Mouse (Mus musculus) lung, embryonic 14.5 days (tissue): Measurements from ENCODE around the gene Osbpl8. TPM values are rescaled to one million over a fixed set of nuclear protein-coding genes. Genes with fewer than 3 reads are reported as not detected.

ENCODE experiments used
- ATAC-seq: fragments of 200-750 bp; cut with Nextera tagmentation; 2 replicates; pipeline ENCODE4 v1.8.0; 2017; ENCODE audit warnings: mild to moderate bottlenecking, moderate TSS enrichment, moderate library complexity; ENCODE audit not compliant: insufficient read depth
- DNase-seq: peaks from one replicate; pipeline ENCODE4 v3.0.0-alpha.2; 2015
- H3K27ac ChIP-seq: fragments of 300-500 bp; sonication (generic); 2 replicates; pipeline ENCODE4 v1.5.1; 2014; ENCODE audit warnings: low read depth, mild to moderate bottlenecking, moderate library complexity
- H3K27me3 ChIP-seq: fragments of 300-500 bp; sonication (generic); 2 replicates; pipeline ENCODE4 v1.6.1; 2014; ENCODE audit warnings: low read length, control low read depth; ENCODE audit not compliant: insufficient read depth
- H3K36me3 ChIP-seq: fragments of 300-500 bp; sonication (generic); 2 replicates; pipeline ENCODE4 v1.6.1; 2014; ENCODE audit warnings: control low read depth; ENCODE audit not compliant: insufficient read depth
- H3K4me1 ChIP-seq: fragments of 300-500 bp; sonication (generic); 2 replicates; pipeline ENCODE4 v1.6.1; 2014; ENCODE audit warnings: antibody characterized with exemption, control low read depth; ENCODE audit not compliant: insufficient read depth
- H3K4me2 ChIP-seq: fragments of 300-500 bp; sonication (generic); 2 replicates; pipeline ENCODE4 v1.6.1; 2014; ENCODE audit warnings: mild to moderate bottlenecking
- H3K4me3 ChIP-seq: fragments of 300-500 bp; sonication (generic); 2 replicates; pipeline ENCODE4 v1.5.1; 2014; ENCODE audit warnings: low read depth, low read length
- H3K9ac ChIP-seq: fragments of 300-500 bp; sonication (generic); 2 replicates; pipeline ENCODE4 v1.6.1; 2014
- H3K9me3 ChIP-seq: fragments of 300-500 bp; sonication (generic); 2 replicates; pipeline ENCODE4 v1.6.1; 2016; ENCODE audit warnings: low read depth, low read length, control low read depth
- CTCF ChIP-seq: IDR thresholded peaks from 2 replicates; pipeline ENCODE4 v1.5.1; 2016; ENCODE audit warnings: antibody characterized with exemption, low read depth
- WGBS: fragments of 180-500 bp; shearing (Covaris S2); extraction: QIAGEN DNeasy Blood & Tissue Kit; methylation state at CpG from one replicate; pipeline ENCODE4 v1.1.7; 2014; 5-methylcytosine and 5-hydroxymethylcytosine counted together
- polyA plus RNA-seq: library from polyadenylated mRNA; unstranded; fragments of >200 nt; fragmentation: Nextera tagmentation; extraction: Ambion mirVana; gene quantifications from 2 replicates; pipeline ENCODE4 v1.2.1, GENCODE M21; 2014

Osbpl8 gene
- polyA plus RNA-seq, 1 experiment from 2014 or later, result 10.8 TPM

DNA sequence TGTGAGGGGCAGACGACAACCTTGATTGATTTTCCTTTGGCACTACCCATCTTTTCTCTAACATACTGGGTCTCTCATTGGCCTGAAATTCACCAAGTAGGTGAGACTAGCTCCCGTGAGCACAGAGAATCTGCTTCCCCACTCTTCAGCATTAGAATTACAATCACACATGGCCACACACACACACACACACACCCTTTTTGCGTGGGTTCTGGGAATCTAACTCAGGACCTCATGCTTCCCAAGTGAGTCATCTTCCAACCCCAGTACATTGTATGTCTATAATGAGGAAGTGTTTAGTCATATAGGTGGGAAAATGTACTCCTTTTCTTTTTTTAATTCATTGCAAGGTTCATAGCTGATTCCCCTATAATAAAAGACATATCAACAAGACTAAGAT is 92.8 kb downstream of the Osbpl8 start:
- Histone ChIP-seq H3K9me3 (no peaks in the 10 kb centered on the region), H3K27me3 (no peaks in the 10 kb centered on the region), H3K9ac (no peak overlapping the region), H3K27ac (no peak overlapping the region), H3K4me3 (no peak overlapping the region), H3K36me3 (no peaks in the 10 kb centered on the region), H3K4me1 (no peaks in the 10 kb centered on the region), H3K4me2 (no peak overlapping the region)
- DNase-seq (no peak), ATAC-seq (no peak)
- 89% methylated on average over 3 of the region's 3 CpGs for WGBS
- no peak for TF ChIP-seq CTCF

DNA sequence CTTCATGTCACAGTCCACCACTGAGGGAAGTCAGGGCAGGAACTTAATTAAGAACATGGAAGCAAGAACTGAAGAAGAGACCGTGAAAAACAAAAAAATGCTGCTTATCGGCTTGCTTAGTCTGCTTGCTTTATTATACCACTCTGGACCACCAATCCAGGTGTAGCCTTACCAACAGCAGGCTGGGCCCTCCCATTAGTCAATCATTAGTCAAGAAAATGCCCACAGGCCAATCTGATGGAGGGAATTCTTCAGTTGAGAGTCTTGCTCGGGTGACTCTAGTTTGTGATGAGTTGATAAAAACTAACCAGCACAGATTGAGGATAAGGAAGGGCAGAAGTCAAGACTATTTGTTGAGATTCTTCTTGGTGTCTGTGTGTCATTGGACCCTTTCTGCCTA is 93.7 kb downstream of the Osbpl8 start:
- H3K9ac ChIP-seq, result no peak overlapping the region
- ATAC-seq, result no peak
- no peaks in the 10 kb centered on the region for H3K9me3 ChIP-seq
- H3K4me3 ChIP-seq, result no peak overlapping the region
- H3K4me1 ChIP-seq, result no peaks in the 10 kb centered on the region
- no peaks in the 10 kb centered on the region for H3K27me3 ChIP-seq
- no peak for TF ChIP-seq CTCF
- no peak for DNase-seq
- no peak overlapping the region for H3K27ac ChIP-seq
- 82% methylated on average over 3 of the region's 3 CpGs for WGBS
- H3K36me3 ChIP-seq, result no peaks in the 10 kb centered on the region
- no peak overlapping the region for H3K4me2 ChIP-seq

DNA sequence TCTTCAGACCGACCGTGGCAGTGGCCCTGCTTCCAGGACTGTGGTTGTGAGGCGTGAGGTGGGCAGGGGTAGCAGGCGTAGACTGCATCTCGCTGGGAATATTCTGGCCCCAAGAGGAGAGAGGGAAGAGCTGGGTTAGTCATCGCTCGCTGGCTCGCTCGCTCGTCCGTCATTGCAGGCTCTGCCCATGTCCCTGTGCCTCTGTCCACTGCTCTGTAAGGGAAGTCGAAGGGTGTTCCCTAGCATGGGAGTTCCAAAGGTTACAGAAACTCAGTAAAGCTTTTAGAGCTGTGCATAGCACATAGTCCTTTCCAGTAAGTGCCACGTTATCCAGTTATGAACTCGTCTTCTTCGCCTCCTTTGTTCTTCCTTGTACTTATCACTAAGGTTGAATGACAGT is 107.1 kb downstream of the Osbpl8 start:
- Histone ChIP-seq H3K36me3 (peaks cover 30% of the 10 kb centered on the region), H3K4me3 (no peak overlapping the region), H3K9ac (no peak overlapping the region), H3K4me2 (no peak overlapping the region), H3K27ac (no peak overlapping the region), H3K9me3 (no peaks in the 10 kb centered on the region), H3K27me3 (no peaks in the 10 kb centered on the region), H3K4me1 (no peaks in the 10 kb centered on the region)
- DNase-seq, result no peak
- WGBS, result 48% methylated on average over 15 of the region's 15 CpGs
- no peak for TF ChIP-seq CTCF
- ATAC-seq, result no peak

DNA sequence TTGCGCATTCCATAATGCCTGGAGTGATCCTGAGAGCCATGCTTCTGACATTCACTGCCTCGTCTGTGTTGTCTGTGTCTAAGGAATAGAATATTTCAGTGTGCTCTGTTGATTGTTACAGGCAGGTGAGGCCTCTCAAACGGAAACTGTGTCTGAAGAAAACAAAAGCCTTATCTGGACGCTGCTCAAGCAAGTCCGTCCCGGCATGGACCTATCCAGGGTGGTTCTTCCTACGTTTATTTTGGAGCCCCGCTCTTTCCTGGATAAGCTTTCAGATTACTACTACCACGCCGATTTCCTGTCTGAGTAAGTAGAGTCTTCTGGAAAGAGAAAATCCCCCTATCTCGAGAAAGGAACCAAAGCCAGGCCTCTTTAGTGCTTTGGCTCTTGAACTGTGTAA is 108.4 kb downstream of the Osbpl8 start:
- 0 out of 2 replicates have a peak overlapping the region, but pooled peaks have one; percentile 42 for H3K27ac ChIP-seq
- H3K4me1 ChIP-seq, result no peaks in the 10 kb centered on the region
- no peak overlapping the region for H3K4me3 ChIP-seq
- ATAC-seq (no peak), DNase-seq (peak; percentile 39)
- no peaks in the 10 kb centered on the region for H3K27me3 ChIP-seq
- no peaks in the 10 kb centered on the region for H3K9me3 ChIP-seq
- 68% methylated on average over 11 of the region's 11 CpGs for WGBS
- no peak for TF ChIP-seq CTCF
- H3K9ac ChIP-seq, result no peak overlapping the region
- H3K36me3 ChIP-seq, result peaks cover 35% of the 10 kb centered on the region
- no peak overlapping the region for H3K4me2 ChIP-seq

DNA sequence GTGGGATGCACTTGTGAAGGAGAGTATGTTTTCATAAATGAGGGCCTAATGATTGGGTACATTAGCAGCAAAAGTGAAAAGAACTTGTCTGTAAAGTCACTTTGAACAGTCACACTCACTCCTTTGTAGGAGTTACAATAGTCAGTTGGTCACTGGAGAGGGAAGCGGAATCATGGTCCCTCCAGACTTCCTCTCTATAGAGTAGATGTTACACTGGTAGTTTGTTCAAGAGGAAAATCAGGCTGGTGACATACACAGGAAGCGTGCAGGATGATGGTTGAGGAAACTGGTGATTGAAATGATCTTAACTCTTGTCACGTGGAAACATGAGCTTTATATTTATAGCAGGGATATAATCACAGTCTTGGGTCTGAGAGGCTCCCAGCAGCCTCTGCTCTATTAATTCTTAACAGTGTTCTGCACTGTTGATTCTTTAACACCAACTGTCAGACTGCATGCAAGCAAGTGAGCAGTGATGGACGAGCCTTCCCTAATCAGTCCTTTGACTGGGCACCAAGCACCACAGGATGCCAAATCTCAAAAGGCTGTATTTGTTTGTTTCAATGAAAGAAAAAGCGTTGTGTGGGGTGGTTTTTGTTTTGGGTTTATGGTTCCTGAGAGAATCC is 109.0 kb downstream of the Osbpl8 start:
- H3K27ac ChIP-seq, result peak overlapping the region; percentile 18; the same call in 1 of the 2 replicates
- no peak overlapping the region for H3K4me3 ChIP-seq
- DNase-seq (peak; percentile 36), ATAC-seq (no peak; the same call in 1 of the 2 replicates)
- H3K4me1 ChIP-seq, result no peaks in the 10 kb centered on the region
- no peak for TF ChIP-seq CTCF
- 60% methylated on average over 5 of the region's 5 CpGs for WGBS
- no peak overlapping the region for H3K4me2 ChIP-seq
- H3K9me3 ChIP-seq, result no peaks in the 10 kb centered on the region
- no peak overlapping the region for H3K9ac ChIP-seq
- H3K27me3 ChIP-seq, result no peaks in the 10 kb centered on the region
- peaks cover 35% of the 10 kb centered on the region for H3K36me3 ChIP-seq

DNA sequence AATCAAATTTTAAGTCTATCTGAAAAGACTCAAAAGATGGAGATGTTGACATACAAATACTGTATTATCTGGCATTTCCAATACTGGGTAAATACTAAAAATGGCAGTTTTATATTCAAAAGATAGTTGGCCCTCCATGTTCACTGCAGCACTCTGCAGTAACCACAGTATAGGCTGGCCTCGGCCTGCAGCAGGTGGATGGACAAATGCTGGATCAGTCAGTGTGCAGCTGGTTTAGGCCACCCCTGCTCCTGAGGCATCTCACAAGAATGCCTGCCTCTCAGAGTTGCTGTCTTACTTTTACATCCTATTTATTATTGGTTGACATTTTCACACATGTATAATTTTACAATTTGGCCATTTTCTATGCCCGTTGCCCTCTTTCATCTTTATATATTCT is 111.3 kb downstream of the Osbpl8 start:
- H3K4me1 ChIP-seq, result no peaks in the 10 kb centered on the region
- no peak overlapping the region for H3K4me3 ChIP-seq
- 85% methylated on average over 2 of the region's 2 CpGs for WGBS
- no peak overlapping the region for H3K27ac ChIP-seq
- TF ChIP-seq CTCF, result no peak
- peaks cover 34% of the 10 kb centered on the region for H3K36me3 ChIP-seq
- ATAC-seq (no peak), DNase-seq (no peak)
- H3K4me2 ChIP-seq, result no peak overlapping the region
- H3K9ac ChIP-seq, result no peak overlapping the region
- H3K27me3 ChIP-seq, result no peaks in the 10 kb centered on the region
- no peaks in the 10 kb centered on the region for H3K9me3 ChIP-seq

DNA sequence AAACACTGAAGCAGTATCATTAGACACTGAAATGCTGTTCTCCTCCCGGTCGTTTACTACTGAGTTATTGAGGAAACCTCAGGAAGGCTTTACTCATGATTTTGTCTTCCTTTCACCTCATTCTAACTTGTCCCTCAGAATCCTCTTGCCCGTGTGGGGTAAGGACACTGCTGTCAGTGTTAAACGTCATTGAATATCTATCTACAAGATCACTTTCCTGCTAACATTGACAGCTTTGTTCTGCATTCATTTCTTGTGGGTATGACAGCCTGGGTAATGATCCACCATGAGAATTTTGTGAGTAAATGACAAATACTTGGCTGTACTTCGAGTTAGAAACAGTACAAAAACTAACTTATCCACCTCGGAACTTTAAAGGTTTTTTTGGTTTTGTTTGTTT is 133.1 kb downstream of the Osbpl8 start:
- Histone ChIP-seq H3K27ac (no peak overlapping the region), H3K36me3 (no peaks in the 10 kb centered on the region), H3K27me3 (no peaks in the 10 kb centered on the region), H3K4me2 (peak overlapping the region; percentile 63), H3K9me3 (no peaks in the 10 kb centered on the region), H3K9ac (no peak overlapping the region), H3K4me1 (no peaks in the 10 kb centered on the region), H3K4me3 (peak overlapping the region; percentile 61)
- no peak for ATAC-seq
- no peak for TF ChIP-seq CTCF
- DNase-seq, result peak; percentile 5
- WGBS, result 32% methylated on average over 6 of the region's 6 CpGs
